Mouse (Mus musculus): ENCODE measurements at regions not wholly inside any gene's neighbourhood (a gene's known extent, or its start where the extent isn't known, plus 50 kb on each side); places are given as distances from the start of the nearest gene placed in this dataset.

GRCm38 (mm10) chr14:31892186-31892510 is 61.7 kb upstream of the Ankrd28 start:
- TF ChIP-seq CTCF (IDR thresholded peaks at IDR 0.05; ENCODE audit: extremely low read depth, insufficient read depth, insufficient read length, insufficient replicate concordance) = no peak
- TF ChIP-seq POLR2A (IDR thresholded peaks at IDR 0.05; ENCODE audit: low read depth, low read length) = no peak

Data from spleen, adult 2 months (tissue).